Mouse (Mus musculus) small intestine, adult 2 months (tissue): ENCODE data around the gene Sln.

Experiments used
- CTCF ChIP-seq: fragments of 200-500 bp; IDR thresholded peaks from 2 replicates; pipeline ENCODE4 v1.5.1; 2012; ENCODE audit warnings: low read depth, mild to moderate bottlenecking, control low read depth, inconsistent platforms, low read length, moderate library complexity, mixed read lengths; ENCODE audit not compliant: insufficient replicate concordance, insufficient read length; ENCODE audit errors: extremely low read depth
- POLR2A ChIP-seq: fragments of 200-500 bp; IDR thresholded peaks from 2 replicates; pipeline ENCODE4 v1.6.1; 2012; ENCODE audit warnings: low read depth, mild to moderate bottlenecking, control low read depth, inconsistent platforms, low read length, moderate library complexity

DNA sequence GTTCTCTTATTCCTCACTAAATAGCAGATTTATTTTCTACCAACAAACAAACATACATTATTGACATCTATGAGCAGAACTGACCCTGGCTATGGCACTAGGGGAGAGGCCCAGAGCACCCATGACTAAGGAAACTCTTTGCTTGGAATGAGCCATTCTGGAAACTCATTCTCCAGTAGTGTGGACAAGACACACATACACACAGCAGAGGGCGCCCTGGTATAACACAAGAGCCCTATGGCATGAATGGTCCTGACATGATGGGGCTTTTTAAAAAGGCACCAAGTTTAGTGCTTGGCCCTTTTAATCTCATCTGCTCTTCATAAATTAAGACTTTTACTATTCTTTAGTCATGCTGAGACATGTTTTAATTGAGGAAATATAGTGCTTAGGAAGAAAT, 40.1 kb downstream of the Sln start:
- no peak for TF ChIP-seq CTCF
- no peak for TF ChIP-seq POLR2A
